Mouse (Mus musculus): Measurements from ENCODE around the gene Mapk8ip2.
"Not testable (repeated sequence)": the region's sequence is repeated elsewhere in the genome, so short reads cannot be mapped to it uniquely, and the experiment has no call there.

Gene Mapk8ip2

DNA sequence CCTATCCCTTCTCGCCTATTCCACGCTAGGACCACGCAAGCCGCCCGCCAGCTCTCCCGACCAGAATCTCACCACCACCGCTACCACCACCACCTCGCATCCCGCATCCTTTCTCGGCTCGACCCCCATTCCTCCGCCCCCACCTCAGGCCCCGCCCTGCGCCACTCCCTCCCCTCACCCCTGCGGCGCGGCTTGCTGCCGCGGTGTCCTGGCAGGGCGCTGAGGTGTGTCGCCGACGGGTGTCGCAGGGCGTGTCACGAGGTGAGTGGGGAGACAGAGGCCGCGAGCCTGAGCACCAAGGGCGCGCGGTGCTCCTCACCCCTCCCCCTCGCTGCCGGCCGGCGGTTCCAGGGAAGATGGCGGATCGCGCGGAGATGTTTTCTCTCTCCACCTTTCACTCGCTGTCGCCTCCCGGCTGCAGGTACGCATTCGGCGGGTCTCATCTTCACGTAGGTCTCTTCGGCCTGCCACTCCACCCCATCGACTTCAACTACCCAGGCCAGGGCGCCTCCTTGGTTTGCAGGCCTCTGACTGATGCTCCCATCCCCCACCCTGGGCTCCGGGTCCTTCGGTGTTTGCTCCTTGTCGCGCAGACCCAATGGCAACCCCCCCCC is at the start of gene Mapk8ip2:
TSS of gene Mapk8ip2 (plus strand) at position 49 of the 614 bp plus-strand sequence.
- DNase-seq: no peak

DNA sequence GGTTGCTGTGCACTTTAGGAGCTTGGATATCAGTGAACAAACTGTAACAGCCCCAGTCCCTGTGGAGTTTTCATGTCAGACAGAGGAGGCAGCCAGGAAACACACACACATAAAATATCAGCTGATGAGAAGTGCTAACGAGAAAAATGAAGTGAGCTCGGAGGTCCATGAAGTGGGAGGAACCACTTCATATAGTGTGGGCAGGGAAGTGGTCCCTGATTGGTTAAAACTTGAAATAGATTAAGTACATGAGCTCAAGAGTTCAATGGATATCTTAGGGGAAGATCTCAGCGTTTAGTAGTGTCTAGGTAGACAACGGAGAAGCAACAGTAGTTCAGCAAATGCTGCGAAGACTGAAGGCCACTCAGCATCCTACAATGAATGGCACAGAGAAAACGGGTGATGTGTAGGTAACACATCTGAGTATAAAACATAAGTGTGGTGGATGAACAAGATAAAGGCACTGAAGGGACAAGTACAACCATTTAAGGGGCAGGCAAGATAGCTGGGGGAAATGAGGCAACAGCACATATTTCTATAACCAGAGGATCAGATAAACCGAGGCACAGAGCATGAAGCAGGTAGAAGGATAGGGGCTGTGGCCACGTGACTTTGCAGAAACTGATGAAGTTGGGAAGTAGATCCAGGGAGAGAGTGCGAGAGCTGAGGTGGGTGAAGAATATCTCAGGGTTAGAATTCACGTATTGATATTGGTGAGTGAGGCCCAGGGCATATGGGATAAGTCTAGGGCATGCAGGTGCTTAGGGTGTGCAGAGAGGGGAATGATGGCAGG is 48.7 kb upstream of the Mapk8ip2 start:
- DNase-seq: no peak

DNA sequence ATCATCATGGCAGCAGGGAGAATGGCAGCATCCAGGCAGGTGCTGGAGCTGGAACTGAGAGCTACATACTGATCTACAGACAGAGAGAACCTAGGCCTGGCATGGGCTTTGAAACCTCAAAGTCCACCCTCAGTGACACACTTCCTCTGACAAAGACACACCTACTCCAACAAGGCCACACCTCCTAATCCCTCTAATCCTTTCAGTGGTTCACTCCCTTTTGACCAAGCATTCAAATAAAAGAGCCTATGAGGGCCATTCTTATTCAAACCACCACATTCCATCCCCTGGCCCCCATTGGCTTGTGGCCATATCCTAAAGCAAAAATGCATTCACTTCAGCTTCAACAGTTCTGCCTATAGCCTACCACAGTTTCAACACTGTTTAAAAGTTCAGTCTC is 47.0 kb upstream of the Mapk8ip2 start:
- no peak for DNase-seq

DNA sequence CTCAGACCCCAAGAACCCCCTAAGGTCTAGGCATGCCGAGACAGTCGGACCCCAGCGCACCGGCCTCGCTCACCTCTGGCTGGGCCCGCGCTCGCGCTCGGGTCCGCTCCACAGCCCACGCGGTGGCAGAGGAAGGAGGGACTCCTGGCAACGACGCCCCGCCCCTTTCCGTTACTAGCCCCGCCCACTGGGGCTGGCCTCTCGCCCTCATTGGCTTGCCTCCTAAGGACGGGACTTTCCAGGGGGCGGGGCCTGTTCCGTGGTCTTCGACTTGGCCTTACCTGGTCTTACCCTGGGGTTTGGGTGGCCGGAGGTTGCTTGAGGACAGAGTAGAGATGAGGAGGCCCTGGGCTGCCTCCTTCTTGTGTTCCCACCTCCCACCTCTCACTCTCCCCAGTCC is 43.6 kb upstream of the Mapk8ip2 start, which contains the start of gene Syce3:
TSS of gene Syce3 (minus strand) at position 386 of the 400 bp plus-strand sequence.
- DNase-seq: no peak

DNA sequence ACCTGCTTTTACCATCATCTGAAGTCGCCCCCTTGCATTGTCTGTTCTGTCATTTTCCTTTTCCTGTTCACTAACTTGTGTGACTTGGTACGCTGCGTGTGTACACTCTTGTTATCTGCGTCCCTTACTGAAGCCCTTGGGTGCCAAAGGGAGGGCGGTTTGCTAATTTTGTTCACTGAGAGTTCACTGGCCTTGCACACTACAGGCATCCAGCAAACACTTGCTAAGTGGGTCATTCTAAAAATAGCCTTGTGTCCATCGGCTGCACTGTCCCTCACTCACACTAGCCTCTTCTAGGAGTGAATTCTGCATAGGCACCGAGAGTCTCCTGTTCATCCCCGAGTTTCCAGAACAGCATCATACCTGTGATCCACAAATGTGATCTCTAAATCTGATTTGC is 38.4 kb upstream of the Mapk8ip2 start:
- DNase-seq: no peak

DNA sequence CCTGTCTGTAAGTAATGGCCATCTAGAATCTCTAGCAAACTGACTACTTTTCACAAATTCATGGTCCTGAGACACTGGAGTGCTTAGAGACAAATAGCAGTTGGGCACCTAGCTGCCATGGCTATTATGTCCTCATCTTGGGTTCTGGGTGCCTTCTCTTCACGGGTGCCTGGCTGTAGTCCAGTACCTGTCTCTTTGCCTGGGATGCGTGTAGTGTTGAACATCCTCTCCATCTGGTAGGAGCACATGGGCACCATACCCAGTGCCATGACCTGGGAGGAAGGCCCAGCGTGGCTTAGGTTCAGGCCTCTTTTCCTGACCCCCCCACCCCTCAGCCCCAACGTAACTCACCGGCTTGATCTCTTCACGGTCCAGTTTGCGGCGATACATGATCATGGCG is 31.8 kb upstream of the Mapk8ip2 start:
- no peak for DNase-seq

DNA sequence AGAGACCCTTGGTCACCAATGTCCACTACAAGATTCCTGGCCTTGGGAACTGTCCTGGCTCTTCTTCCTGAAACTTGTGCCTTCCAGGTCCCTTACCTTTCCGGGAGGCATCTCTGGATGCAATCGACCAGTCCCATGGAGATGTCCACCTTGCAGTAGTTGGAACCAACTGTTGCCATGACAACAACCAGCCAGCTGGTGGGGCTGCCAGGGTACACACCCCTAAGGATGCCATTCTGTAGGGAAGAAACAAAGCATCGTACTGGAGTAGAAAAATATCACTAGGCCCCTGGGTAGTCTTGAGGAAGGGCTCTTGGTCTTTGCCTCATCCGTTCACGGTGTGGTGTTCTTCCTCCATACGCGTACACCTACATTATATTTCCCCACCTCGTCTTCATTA is 29.1 kb upstream of the Mapk8ip2 start:
- DNase-seq: no peak

DNA sequence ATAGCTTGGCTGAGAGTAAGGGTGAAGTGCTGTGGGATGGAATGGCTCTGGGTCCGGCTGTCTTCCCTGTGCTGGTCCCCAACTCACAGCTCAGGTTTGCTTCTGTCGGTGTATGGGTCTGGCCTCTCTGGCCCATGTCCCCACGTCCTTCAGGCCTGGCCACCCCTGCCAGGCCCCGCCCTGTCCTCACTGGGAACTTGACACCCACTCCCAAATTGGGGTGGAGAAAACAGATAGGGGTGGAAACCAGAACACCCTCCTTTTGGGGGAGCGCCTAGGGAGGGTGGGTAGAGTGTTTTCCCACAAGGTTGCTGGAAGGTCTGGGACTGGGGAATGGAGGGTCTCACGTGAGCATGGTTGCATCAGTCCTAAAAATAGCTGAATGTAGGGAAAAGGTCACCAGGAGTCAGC is 28.0 kb upstream of the Mapk8ip2 start, which contains the start of gene Cpt1b:
TSS of gene Cpt1b (minus strand) at position 153 of the 411 bp plus-strand sequence.
- peak; percentile 69 for DNase-seq

DNA sequence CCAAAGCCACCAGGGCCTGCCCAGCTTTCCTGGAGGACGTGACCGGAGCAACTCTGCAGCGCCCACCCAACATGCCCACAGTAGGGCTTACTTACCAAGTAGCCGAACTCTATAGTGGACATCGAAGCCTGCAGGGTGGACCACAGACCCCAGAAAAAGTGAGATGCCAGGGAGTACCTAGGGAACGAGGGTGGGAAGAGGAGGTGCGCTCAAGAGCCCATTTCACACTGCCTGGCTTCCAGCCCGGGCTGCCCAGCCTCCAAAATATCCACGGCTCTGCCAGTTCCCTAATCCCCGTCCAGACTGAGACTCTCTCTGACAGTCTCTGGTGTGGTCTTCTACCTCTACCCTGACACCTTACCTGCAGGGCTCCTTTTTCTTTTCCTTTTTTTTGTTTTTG is 27.0 kb upstream of the Mapk8ip2 start:
- DNase-seq: no peak

DNA sequence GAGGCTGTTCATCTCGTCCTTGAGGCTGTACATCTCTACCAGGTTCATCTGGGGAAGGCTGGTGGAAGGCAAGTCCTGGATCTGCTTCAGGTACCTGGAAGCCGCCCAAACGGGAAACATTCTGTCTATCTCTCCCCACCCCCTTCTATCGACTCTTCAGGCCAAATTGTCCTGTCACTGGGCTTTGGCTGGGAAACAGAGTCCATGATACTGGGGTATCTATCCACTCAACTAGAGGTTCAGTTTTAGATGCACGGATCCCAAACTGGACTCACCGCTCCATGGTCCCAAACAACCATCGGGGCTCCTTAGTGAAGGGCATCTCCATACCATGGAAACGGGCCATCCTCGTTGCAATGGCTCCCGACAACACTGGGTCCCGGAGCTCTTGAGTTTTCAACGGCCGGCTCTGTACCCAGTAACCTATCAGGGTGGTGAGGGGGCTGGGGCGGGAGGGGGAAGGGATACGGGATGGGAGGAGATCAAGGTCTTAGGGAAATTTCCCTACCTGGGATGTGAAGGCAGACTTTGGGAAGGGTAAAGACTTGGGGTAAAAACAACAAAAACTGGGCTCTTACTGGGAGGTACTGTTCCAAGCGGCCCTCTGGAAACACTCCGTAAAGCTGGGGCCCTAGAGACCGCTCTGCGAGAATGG is 25.4 kb upstream of the Mapk8ip2 start:
- no peak for DNase-seq

DNA sequence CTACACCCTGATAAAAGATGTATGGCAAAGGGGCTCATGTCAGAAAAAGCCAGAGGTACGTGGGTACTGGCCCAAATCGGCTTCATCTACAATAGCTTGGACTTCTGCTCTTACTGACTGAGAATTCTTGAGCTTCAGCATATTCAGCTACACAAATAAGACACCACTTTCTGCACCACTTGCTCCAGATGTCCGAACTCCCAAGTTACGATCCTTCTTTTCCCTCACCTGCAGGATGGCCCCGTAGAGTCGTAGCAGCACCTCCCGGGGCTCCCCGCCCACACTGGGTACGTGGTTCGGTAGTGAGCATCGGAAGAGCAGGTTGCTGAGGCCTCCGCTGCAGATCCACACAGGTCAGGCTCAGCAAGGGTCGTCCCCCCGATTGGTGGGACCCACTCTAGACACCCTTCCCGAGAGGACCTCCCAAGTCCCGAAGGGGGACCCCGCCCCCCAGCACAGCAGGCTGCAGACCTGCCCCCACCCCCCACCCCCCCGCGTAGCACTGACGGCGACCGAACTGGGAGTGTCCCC is 24.8 kb upstream of the Mapk8ip2 start:
- DNase-seq: no peak

DNA sequence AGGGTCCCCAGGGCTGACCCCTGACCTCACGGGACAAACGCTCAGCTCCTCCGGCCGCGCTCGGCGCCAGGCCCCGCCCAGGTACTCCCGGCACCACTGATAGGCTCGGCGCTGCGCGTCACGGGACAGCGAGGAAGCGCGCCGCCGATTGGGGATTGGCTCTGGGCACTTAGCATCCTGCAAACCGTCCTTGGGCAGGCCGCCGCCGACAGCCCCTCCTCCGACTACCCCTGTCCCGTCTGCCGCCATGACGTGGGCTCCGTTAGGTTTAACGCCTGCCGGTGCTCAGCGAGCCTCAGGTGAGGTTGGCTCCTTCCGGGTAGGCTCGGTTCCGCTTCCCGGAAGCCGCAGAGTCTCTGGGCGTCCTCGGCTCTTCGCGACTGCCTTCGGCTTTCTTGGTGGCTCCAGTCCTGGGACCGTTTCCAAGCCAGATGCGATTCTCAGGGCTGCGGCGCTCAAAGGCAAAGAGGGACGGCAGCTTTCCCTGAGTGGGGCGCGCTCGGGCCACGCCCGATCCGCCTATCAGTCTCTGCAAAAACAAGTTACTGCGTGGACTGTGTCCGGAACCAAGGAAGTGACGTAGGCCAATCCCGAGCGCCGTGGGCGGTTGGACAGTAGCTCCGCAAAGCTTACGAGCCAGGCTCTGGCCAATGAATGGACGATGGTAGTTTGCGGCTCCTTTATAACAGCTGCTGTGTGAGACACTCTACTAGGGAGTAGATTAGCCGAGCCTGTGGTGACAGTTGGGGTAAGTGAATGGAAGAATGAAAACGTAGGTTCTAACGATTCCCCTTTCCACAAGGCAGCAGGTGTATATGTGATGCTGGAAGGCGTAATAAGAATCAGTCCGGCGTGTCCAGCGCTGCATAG is 24.1 kb upstream of the Mapk8ip2 start, which contains the start of the genes C730034F03Rik, Gm44502 and Chkb:
TSS of gene C730034F03Rik (plus strand) at position 238 of the 870 bp plus-strand sequence.
TSS of gene Gm44502 (minus strand) at position 345 of the 870 bp plus-strand sequence.
TSS of gene Chkb (minus strand) at position 557 of the 870 bp plus-strand sequence.
- DNase-seq: peak; percentile 94

DNA sequence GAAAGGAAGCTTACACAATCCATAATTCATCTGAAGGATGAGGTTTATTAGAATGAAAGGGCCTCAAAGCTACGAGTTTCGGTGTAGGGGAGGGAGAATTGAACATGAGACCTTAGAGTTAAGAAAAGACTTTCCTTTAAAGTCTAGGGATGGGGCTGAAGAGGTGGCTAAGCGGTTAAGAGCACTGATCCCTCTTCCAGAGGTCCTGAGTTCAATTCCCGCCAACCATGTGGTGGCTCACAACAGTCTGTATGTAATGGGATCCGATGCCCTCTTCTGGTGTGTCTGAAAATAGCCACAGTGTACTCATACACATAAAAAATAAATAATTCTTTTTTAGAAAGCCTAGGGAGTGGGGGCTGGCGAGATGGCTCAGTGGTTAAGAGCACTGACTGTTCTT is 23.4 kb upstream of the Mapk8ip2 start:
- no peak for DNase-seq

DNA sequence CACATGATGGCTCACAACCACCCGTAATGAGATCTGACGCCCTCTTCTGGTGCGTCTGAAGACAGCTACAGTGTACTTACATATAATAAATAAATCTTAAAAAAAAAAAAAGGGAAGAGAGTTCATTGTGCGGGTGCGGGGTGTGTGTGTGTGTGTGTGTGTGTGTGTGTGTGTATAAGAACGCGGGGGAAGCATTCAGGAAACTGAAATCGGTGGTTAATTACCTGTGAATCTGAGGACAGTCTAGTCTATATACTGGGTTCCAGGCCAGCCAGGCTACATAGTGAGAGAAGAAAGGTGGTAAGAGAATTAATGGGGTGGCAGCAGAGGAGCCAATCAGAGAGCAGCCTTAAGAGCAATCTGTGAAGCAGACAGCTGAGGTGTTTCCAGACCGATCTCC is 22.9 kb upstream of the Mapk8ip2 start:
- DNase-seq: not testable (repeated sequence)

DNA sequence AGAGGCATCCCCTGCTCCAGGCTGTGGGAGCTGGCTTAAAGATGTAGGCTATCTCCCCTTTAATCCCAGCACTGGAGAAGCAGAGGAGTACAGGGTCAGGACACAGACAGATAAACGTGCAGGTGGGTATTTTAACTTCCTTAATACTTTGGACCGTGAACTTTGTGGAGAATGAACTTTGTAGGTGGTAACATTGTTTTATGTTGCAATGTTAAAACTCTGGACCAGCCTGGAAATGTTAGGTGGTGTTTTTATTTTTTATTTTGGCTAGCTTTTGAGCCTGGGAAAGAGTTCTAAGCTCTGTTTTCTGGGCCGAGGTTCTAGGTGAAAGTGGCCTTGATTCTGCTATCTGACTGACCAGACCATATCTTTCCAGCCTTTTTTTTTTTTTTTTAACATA is 22.4 kb upstream of the Mapk8ip2 start:
- DNase-seq: no peak

DNA sequence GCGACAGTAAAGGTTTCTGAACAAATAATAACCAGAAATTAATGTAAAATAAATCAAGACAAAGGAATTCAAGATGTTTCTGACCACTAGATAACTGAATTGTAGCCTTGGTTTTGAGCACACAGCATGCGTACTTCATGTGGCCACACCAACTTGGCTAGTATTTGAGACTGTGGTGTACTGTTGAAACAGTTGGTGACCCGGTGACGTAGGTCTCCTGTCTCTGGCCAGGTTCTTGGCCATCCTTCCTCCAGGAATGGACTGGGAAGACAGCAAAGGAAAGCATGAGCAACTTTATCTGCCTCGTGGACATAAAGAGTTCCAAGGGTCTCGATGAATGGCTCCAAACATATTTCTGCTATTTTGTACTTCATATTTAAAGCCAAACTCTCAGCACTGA is 21.9 kb upstream of the Mapk8ip2 start:
- DNase-seq: no peak

DNA sequence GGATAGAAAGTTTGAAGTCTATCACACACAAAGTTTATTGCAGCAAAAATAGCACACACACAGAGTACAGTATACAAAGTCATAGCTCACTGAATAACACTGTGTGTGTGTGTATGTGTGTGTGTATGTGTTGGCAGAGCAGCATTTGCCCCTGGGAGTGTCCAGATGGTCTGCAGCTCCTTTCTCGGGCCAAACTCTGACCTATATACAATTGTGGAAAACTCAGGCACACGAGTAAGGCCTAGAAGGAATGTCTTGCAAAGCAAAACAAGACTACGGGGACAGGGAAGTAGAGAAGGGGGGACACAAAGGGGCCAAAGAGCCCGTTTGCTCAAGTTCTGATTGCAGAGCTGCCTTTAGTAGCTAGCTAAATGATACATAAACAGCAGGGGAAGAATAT is 20.8 kb upstream of the Mapk8ip2 start:
- no peak for DNase-seq

DNA sequence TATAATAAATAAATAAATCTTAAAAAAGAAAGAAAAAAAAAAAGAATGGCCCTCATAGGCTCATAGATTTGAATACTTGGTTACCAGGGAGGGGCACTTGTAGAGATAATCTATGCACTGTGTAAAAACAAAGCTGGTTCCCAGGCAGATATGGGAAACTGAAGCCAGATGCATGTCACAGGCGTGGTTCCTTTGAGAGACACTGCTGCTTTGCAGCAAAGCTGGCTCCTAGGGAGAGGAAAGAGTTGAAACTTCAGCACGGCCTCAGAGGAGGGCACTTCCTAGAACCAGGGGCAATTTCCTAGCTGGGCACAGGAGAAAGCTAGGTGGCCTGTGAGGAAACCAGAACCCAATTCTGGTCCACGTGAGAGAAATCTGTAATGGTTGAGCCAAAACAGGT is 19.6 kb upstream of the Mapk8ip2 start:
- no peak for DNase-seq

DNA sequence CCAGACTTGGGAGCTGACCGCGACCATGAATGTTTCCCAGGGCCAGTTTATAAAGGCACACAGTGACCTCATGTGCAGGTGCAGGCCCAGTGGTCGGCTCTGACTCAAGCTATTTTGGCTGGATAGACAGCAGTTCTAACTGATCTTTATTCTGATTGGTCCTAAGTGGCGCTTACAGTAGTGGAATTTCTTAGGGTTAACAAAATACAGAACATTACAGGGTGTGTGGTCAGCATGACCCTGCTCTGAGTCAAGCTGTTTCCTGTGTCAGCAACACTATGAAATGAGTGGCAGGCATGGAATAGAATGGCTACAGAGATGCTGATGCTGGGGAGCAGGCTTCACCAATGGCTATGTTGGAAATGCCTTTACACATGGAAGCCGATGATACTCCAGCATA is 17.8 kb upstream of the Mapk8ip2 start:
- DNase-seq: no peak

DNA sequence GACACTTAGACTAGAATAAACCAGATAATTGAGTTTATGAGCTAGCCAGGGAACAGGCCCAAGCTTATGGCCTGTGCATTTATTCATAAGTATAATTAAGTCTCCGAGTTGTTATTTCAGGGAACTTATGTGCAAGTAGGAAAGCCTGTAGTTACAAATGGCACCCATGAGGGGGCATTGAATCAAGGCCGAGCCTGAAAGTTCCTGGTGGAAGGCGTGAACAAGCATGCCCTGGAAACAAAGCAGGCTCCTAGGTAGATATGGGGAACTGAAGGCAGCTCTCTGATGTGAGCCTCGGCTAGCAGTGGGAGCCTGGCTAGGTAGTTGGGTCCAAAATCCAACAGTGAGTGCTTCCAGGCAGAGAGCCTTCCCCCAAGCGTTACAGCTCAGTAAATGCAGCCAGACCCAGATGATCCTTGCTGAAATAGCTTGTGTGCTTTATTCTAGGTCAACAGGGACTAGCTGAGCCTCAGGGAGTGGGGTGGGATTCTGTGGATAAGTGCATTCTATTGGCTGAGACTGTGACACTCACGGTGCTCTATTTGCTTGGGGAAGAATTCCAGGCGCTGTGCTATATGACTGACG is 11.1 kb upstream of the Mapk8ip2 start:
- no peak for DNase-seq

DNA sequence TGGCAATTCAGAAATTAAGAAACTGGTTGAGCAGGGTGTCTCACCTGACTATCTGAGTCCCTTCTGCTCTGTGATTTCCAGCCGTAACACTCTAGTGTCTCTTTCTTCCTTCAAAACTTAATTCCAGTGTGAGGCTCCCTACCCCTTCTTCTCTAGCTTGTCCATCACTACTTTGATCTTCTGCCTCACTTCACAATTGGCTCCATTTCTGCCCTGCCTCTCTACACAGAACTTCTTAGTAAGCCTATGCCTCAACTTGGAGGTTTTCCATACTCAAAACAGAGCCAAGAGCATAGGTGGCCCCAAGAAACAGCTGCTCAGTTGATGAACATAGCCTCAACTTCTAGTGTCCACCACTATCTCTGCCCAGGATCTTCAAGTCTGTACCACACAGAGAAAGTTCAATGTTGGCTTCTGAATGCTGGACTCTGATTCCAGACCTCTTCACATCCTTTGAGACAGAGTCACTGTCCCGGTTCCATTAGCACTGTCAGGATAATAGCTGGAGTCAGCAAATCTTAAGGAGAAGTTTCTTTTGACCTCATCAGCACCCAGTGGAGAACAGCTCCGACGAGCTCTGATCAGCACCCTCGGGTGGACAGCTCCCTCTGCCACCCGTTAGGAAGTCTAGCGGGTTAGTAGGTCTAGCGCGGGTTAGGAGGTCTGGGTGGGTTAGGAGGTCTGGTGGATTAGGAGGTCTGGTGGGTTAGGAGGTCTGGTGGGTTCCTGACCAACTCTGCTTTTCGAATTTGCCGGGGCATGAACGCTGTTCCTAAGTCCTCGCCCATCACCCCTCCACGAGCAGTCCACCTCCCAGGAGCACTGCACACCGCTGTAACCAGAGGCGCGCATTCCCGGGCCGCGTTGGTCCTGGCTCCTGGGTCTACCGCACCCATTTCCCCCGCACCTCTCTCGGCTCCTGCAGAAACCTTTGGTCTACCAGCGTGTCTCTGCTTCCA is 528 bp upstream of the Mapk8ip2 start:
- DNase-seq: peak; percentile 72

Measured in kidney, postnatal 14 days (tissue).